Mouse (Mus musculus): ENCODE data around the gene Iqce.
A peak's percentile ranks its signal among the peaks of the same experiment; 100 is the strongest.

GRCm38 (mm10) chr5:140704378-140705251 is 2.4 kb upstream of the Iqce start, which contains the start of gene Brat1:
- peak; percentile 87 for TF ChIP-seq POLR2A (IDR thresholded peaks at IDR 0.05; ENCODE audit: control insufficient read depth, extremely low read depth, insufficient read depth, low read length, poor library complexity)
- no peak; the same call in 1 of the 2 replicates for TF ChIP-seq CTCF (IDR thresholded peaks at IDR 0.05; ENCODE audit: borderline replicate concordance, control insufficient read depth, extremely low read depth, insufficient read depth, low read length, poor library complexity)
